Mouse (Mus musculus) brain, embryonic 14.5 days (tissue): ENCODE measurements around the gene Slc35e2.

Experiments
- CTCF ChIP-seq: fragments of 200-500 bp; IDR thresholded peaks from 2 replicates; pipeline ENCODE4 v1.5.1; 2012; ENCODE audit warnings: inconsistent platforms, mild to moderate bottlenecking, moderate library complexity, borderline replicate concordance; ENCODE audit not compliant: insufficient read depth, insufficient read length; ENCODE audit errors: extremely low read depth
- POLR2A ChIP-seq: fragments of 200-500 bp; IDR thresholded peaks from 2 replicates; pipeline ENCODE4 v1.6.1; 2012; ENCODE audit warnings: mild to moderate bottlenecking, inconsistent platforms, borderline replicate concordance; ENCODE audit not compliant: poor library complexity, insufficient read depth, insufficient read length, severe bottlenecking; ENCODE audit errors: extremely low read depth

- TF ChIP-seq CTCF = no peak
- no peak for TF ChIP-seq POLR2A
Measured at GRCm38 (mm10) chr4:155591012-155591719, 10.1 kb upstream of the Slc35e2 start.
